Mouse (Mus musculus) forebrain, embryonic 11.5 days (tissue): Measurements from ENCODE around the gene Ttll9. TPM values are rescaled to one million over a fixed set of nuclear protein-coding genes. Genes with fewer than 3 reads are reported as not detected.

Experiments
- ATAC-seq: fragments of 200-750 bp; cut with Nextera tagmentation; replicated peaks from 2 replicates; pipeline ENCODE4 v1.8.0; 2017; ENCODE audit warnings: moderate TSS enrichment; ENCODE audit not compliant: low FRiP score
- DNase-seq: peaks from one replicate; pipeline ENCODE4 v3.0.0-alpha.2; 2017; ENCODE audit warnings: low spot score
- H3K27ac ChIP-seq: fragments of 300-500 bp; sonication (generic); 2 replicates; pipeline ENCODE4 v1.5.1; 2014; ENCODE audit warnings: low read depth, low read length
- H3K27me3 ChIP-seq: fragments of 300-500 bp; sonication (generic); 2 replicates; pipeline ENCODE4 v1.6.1; 2014; ENCODE audit warnings: mild to moderate bottlenecking, low read length, mixed read lengths; ENCODE audit not compliant: control insufficient read depth, insufficient read depth
- H3K36me3 ChIP-seq: fragments of 300-500 bp; sonication (generic); 2 replicates; pipeline ENCODE4 v1.6.1; 2014; ENCODE audit warnings: mild to moderate bottlenecking, low read length, moderate library complexity, mixed read lengths; ENCODE audit not compliant: control insufficient read depth, insufficient read depth
- H3K4me1 ChIP-seq: fragments of 300-500 bp; sonication (generic); replicated peaks from 2 replicates; pipeline ENCODE4 v1.6.1; 2014; ENCODE audit warnings: low read length, mixed read lengths; ENCODE audit not compliant: control insufficient read depth, insufficient read depth
- H3K4me2 ChIP-seq: fragments of 300-500 bp; sonication (generic); 2 replicates; pipeline ENCODE4 v1.6.1; 2014; ENCODE audit warnings: low read depth, mild to moderate bottlenecking, low read length, moderate library complexity, mixed read lengths; ENCODE audit not compliant: severe bottlenecking
- H3K4me3 ChIP-seq: fragments of 300-500 bp; sonication (generic); 2 replicates; pipeline ENCODE4 v1.5.1; 2014; ENCODE audit warnings: low read depth, low read length
- H3K9ac ChIP-seq: fragments of 300-500 bp; sonication (generic); 2 replicates; pipeline ENCODE4 v1.6.1; 2014; ENCODE audit warnings: low read length
- H3K9me3 ChIP-seq: fragments of 300-500 bp; sonication (generic); 2 replicates; pipeline ENCODE4 v1.6.1; 2016; ENCODE audit warnings: low read length, mixed read lengths; ENCODE audit not compliant: control insufficient read depth
- WGBS: fragments of 180-500 bp; shearing (Covaris S2); extraction: QIAGEN DNeasy Blood & Tissue Kit; methylation state at CpG from one replicate; pipeline ENCODE4 v1.1.7; 2014; 5-methylcytosine and 5-hydroxymethylcytosine counted together
- polyA plus RNA-seq: library from polyadenylated mRNA; unstranded; fragments of >200 nt; fragmentation: Nextera tagmentation; extraction: Ambion mirVana; gene quantifications from 2 replicates; pipeline ENCODE4 v1.2.1, GENCODE M21; 2014

Ttll9 gene
- polyA plus RNA-seq, 1 experiment from 2014 or later, result 1.5 TPM

DNA sequence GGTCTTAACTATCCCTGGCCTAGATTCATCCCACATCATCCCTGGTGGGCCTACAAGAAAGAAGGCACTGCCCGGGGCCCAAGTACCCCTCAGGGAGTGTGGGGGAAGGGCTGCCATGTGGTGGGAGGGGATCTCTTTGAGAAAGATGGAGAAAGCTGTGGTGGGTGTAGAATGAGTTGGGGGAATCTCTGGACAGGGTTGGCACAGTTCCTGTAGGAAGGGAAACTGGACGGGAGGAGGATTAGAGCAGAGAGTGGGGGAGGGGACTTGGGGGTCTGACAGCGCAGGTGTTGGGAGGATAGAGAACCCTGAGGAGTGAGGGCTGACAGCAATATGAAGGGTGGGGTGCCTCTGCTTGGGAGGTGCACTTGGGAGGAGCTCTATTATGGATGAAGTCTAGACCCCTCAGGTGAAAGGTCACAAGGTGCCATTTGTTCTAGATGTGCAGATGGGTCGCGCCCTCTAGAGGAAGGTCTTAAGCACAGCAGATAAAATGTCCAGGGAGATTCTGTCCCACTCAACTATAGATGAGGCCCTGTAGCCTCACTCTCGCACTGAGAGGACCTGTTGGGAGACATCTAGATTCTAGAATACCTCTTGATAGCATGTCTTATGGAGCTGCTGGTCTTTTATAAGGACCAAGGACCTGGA, 93.1 kb downstream of the Ttll9 start:
- H3K4me2 ChIP-seq, result no peak overlapping the region
- H3K27ac ChIP-seq, result no peak overlapping the region
- ATAC-seq (no peak), DNase-seq (no peak)
- H3K4me1 ChIP-seq, result no peaks in the 10 kb centered on the region
- WGBS, result 60% methylated on average over 6 of the region's 6 CpGs
- no peak overlapping the region for H3K4me3 ChIP-seq
- H3K27me3 ChIP-seq, result peaks cover 17% of the 10 kb centered on the region
- H3K36me3 ChIP-seq, result no peaks in the 10 kb centered on the region
- no peak overlapping the region for H3K9ac ChIP-seq
- H3K9me3 ChIP-seq, result no peaks in the 10 kb centered on the region

Other genes starting within 250 kb of the Ttll9 start
- 51.1 and 53.1 TPM in 2 replicates for gene Id1, start 226.2 kb upstream of the Ttll9 start, polyA plus RNA-seq
- gene Cox4i2, start 208.3 kb upstream of the Ttll9 start, polyA plus RNA-seq, result 4.6 and 5.5 TPM in 2 replicates
- gene Bcl2l1, start 130.8 kb upstream of the Ttll9 start, polyA plus RNA-seq, result 135 and 140 TPM in 2 replicates
- gene Tpx2, start 114.5 kb upstream of the Ttll9 start, polyA plus RNA-seq, result 168 and 185 TPM in 2 replicates
- not detected in 2 replicates for gene Mylk2, start 51.1 kb upstream of the Ttll9 start, polyA plus RNA-seq
- 1.4 and 2.3 TPM in 2 replicates for gene Foxs1, start 29.3 kb upstream of the Ttll9 start, polyA plus RNA-seq
- 0.80 and 0.99 TPM in 2 replicates for gene Dusp15, start 10.8 kb upstream of the Ttll9 start, polyA plus RNA-seq
- gene Pdrg1, start 52.9 kb downstream of the Ttll9 start, polyA plus RNA-seq, result 64.9 and 77.5 TPM in 2 replicates
- gene Xkr7, start 69.4 kb downstream of the Ttll9 start, polyA plus RNA-seq, result 0.09 and 0.24 TPM in 2 replicates
- gene Ccm2l, start 103.5 kb downstream of the Ttll9 start, polyA plus RNA-seq, result 0.99 and 1.3 TPM in 2 replicates
- 1.8 TPM in 2 replicates for gene Hck, start 146.0 kb downstream of the Ttll9 start, polyA plus RNA-seq
- 71.8 and 79.4 TPM in 2 replicates for gene Tm9sf4, start 198.8 kb downstream of the Ttll9 start, polyA plus RNA-seq